9 mouse cellular contexts compared by ENCODE assay signal in the genomic region with DNA sequence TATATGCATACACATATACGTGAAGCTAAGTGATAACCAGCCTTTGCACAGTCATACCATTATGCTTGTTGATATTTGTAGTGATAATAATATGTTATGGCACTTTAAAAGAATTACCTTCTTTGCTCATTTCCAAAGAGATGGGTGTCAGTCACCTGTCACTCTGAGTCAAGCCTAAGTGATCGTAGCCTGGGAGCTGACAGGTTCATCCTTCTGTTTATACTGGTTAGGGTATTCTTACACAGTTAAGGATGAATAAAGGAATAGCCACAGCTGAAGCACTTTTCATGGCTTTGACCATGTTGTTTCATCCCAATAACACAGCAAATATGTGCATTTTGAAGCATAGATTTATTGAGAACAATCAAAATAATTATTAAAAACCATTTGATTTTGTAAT. TPM values are rescaled to one million over a fixed set of nuclear protein-coding genes. Genes with fewer than 3 reads are reported as not detected.
DNase-seq lines count a peak whose midpoint lies in the region; ATAC-seq and TF ChIP-seq lines count a peak whose summit lies in the region.
"Had no signal": no experiment of that assay in that cellular context is flagged by ENCODE, and none has a peak within 500 bp of the region (broad histone marks: within the 10 kb centered on the region; RNA-seq: fewer than 3 reads in every experiment).

No protein-coding gene starts in this region.

- no peaks in the 10 kb centered on the region for H3K36me3 ChIP-seq in lung, embryonic 15.5 days
- H3K36me3 ChIP-seq in limb, embryonic 13.5 days: no peaks in the 10 kb centered on the region
- no peaks in the 10 kb centered on the region for H3K36me3 ChIP-seq in stomach, postnatal 0 days (ENCODE audit: control insufficient read depth, insufficient read depth, low read length)

- H3K27ac ChIP-seq in lung, embryonic 15.5 days: no peak overlapping the region
- no peak overlapping the region for H3K27ac ChIP-seq in limb, embryonic 13.5 days
- no peak overlapping the region for H3K27ac ChIP-seq in stomach, postnatal 0 days (replicated peaks)

- H3K27me3 ChIP-seq in lung, embryonic 15.5 days: no peaks in the 10 kb centered on the region
- H3K27me3 ChIP-seq in limb, embryonic 13.5 days: no peaks in the 10 kb centered on the region
- no peaks in the 10 kb centered on the region for H3K27me3 ChIP-seq in stomach, postnatal 0 days (ENCODE audit: control insufficient read depth, insufficient read depth, low read length)

- peak overlapping the region; percentile 66 for H3K4me2 ChIP-seq in lung, embryonic 15.5 days
- peak overlapping the region; percentile 64 for H3K4me2 ChIP-seq in limb, embryonic 13.5 days (replicated peaks)
- peak overlapping the region; percentile 56 for H3K4me2 ChIP-seq in stomach, postnatal 0 days (replicated peaks; ENCODE audit: low read depth)

- no peak overlapping the region for H3K9ac ChIP-seq in lung, embryonic 15.5 days
- peak overlapping the region; percentile 82; the same call in 1 of the 2 replicates for H3K9ac ChIP-seq in limb, embryonic 13.5 days
- H3K9ac ChIP-seq in stomach, postnatal 0 days (ENCODE audit: low read length): no peak overlapping the region

- no peak for ATAC-seq in lung, embryonic 15.5 days (ENCODE audit: borderline replicate concordance, extremely low read depth, low FRiP score, low TSS enrichment)
- ATAC-seq in limb, embryonic 13.5 days (ENCODE audit: low FRiP score, low read depth): no peak
- ATAC-seq in stomach, postnatal 0 days (ENCODE audit: low FRiP score, low TSS enrichment): no peak

- peak overlapping the region; percentile 49 for H3K4me3 ChIP-seq in lung, embryonic 15.5 days
- H3K4me3 ChIP-seq in limb, embryonic 13.5 days: peak overlapping the region; percentile 66
- H3K4me3 ChIP-seq in stomach, postnatal 0 days (ENCODE audit: low read depth, low read length): peak overlapping the region; percentile 45; the same call in 1 of the 2 replicates

- peak; percentile 15 to 31 for DNase-seq in cerebellum, adult 18-20 months
- no peak for DNase-seq in cerebellum, adult 8-10 months
- no peak for DNase-seq in lung, postnatal 14 days
- no peak for DNase-seq in stomach, postnatal 0 days (ENCODE audit: low spot score)
- no peak for DNase-seq in natural killer cell, adult 2 months (ENCODE audit: low spot score in 2 of 2)
- no peak for DNase-seq in lung, postnatal 36 days
- DNase-seq: gastrocnemius, postnatal 14 days had no signal

- TF ChIP-seq CTCF in stomach, postnatal 0 days (IDR thresholded peaks at IDR 0.05; ENCODE audit: low read depth): no peak

- TF ChIP-seq EP300 in stomach, postnatal 0 days (optimal IDR thresholded peaks at IDR 0.05): no peak

- 79% methylated on average over 2 of the region's 2 CpGs for WGBS in lung, embryonic 15.5 days
- WGBS in limb, embryonic 13.5 days: 35% methylated on average over 2 of the region's 2 CpGs
- 70% methylated on average over 2 of the region's 2 CpGs for WGBS in stomach, postnatal 0 days

- H3K9me3 ChIP-seq in lung, embryonic 15.5 days: no peaks in the 10 kb centered on the region
- H3K9me3 ChIP-seq in limb, embryonic 13.5 days: no peaks in the 10 kb centered on the region
- H3K9me3 ChIP-seq in stomach, postnatal 0 days (ENCODE audit: control insufficient read depth, low read length): no peaks in the 10 kb centered on the region

- H3K4me1 ChIP-seq in lung, embryonic 15.5 days: 0 out of 2 replicates have a peak, but pooled peaks cover 10% of the 10 kb centered on the region
- H3K4me1 ChIP-seq in limb, embryonic 13.5 days: peaks cover 24% of the 10 kb centered on the region
- no peaks in the 10 kb centered on the region; the same call in 1 of the 2 replicates for H3K4me1 ChIP-seq in stomach, postnatal 0 days (replicated peaks; ENCODE audit: control insufficient read depth, insufficient read depth)

RNA-seq across cellular contexts. Expression of gene Flrt3, which starts 1.5 kb away (rescaled TPM):
- polyA plus RNA-seq in lung, embryonic 15.5 days (2015; fragmentation: Nextera tagmentation; extraction: Ambion mirVana): 13.0 and 14.4 TPM in 2 replicates
- polyA plus RNA-seq in limb, embryonic 13.5 days (2015; fragmentation: Nextera tagmentation; extraction: Ambion mirVana): 53.0 and 55.5 TPM in 2 replicates
- polyA plus RNA-seq in stomach, postnatal 0 days (2015; fragmentation: Nextera tagmentation; extraction: Ambion mirVana): 18.4 and 23.1 TPM in 2 replicates

Comparison
In these comparisons a context has a peak if more than half of its experiments do, and no peak if none do; other contexts are left out.
1. DNase-seq: peak in cerebellum, adult 18-20 months (2 of 2); none in cerebellum, adult 8-10 months (single experiment), lung, postnatal 14 days (single experiment), stomach, postnatal 0 days (single experiment), natural killer cell, adult 2 months (0 of 2) and lung, postnatal 36 days (single experiment).
2. Peak in every context shown above with its lines, with median percentiles within 50 percentile points of each other: H3K4me2 ChIP-seq and H3K4me3 ChIP-seq.